Mouse (Mus musculus) hindbrain, postnatal 0 days (tissue): ENCODE measurements at regions not wholly inside any gene's neighbourhood (a gene's known extent, or its start where the extent isn't known, plus 50 kb on each side); places are given as distances from the start of the nearest gene placed in this dataset.

ENCODE experiments used
- ATAC-seq: fragments of 200-750 bp; cut with Nextera tagmentation; 2 replicates; pipeline ENCODE4 v1.8.0; 2017; ENCODE audit warnings: mild to moderate bottlenecking, moderate TSS enrichment, moderate library complexity
- DNase-seq: peaks from one replicate; pipeline ENCODE4 v3.0.0-alpha.2; 2015; ENCODE audit warnings: low spot score
- H3K27ac ChIP-seq: fragments of 300-500 bp; sonication (generic); 2 replicates; pipeline ENCODE4 v1.5.1; 2014; ENCODE audit warnings: mild to moderate bottlenecking
- H3K27me3 ChIP-seq: fragments of 300-500 bp; sonication (generic); 2 replicates; pipeline ENCODE4 v1.6.1; 2014; ENCODE audit warnings: low read length, mixed read lengths; ENCODE audit not compliant: insufficient read depth
- H3K36me3 ChIP-seq: fragments of 300-500 bp; sonication (generic); 2 replicates; pipeline ENCODE4 v1.6.1; 2014; ENCODE audit warnings: low read length, mixed read lengths; ENCODE audit not compliant: insufficient read depth
- H3K4me1 ChIP-seq: fragments of 300-500 bp; sonication (generic); 2 replicates; pipeline ENCODE4 v1.6.1; 2014; ENCODE audit warnings: antibody characterized with exemption, low read length, mixed read lengths; ENCODE audit not compliant: insufficient read depth
- H3K4me2 ChIP-seq: fragments of 300-500 bp; sonication (generic); 2 replicates; pipeline ENCODE4 v1.6.1; 2014; ENCODE audit warnings: low read depth, mild to moderate bottlenecking, low read length, moderate library complexity, mixed read lengths
- H3K4me3 ChIP-seq: fragments of 300-500 bp; sonication (generic); 2 replicates; pipeline ENCODE4 v1.5.1; 2014; ENCODE audit warnings: low read length
- H3K9ac ChIP-seq: fragments of 300-500 bp; sonication (generic); replicated peaks from 2 replicates; pipeline ENCODE4 v1.6.1; 2014; ENCODE audit warnings: mild to moderate bottlenecking, low read length, moderate library complexity, mixed read lengths
- H3K9me3 ChIP-seq: fragments of 300-500 bp; sonication (generic); 2 replicates; pipeline ENCODE4 v1.6.1; 2016; ENCODE audit warnings: low read length, mixed read lengths
- CTCF ChIP-seq: IDR thresholded peaks from 2 replicates; pipeline ENCODE4 v1.5.1; 2016; ENCODE audit warnings: antibody characterized with exemption, control low read depth, low read depth
- WGBS: fragments of 180-500 bp; shearing (Covaris S2); extraction: QIAGEN DNeasy Blood & Tissue Kit; methylation state at CpG from one replicate; pipeline ENCODE4 v1.1.7; 2014; 5-methylcytosine and 5-hydroxymethylcytosine counted together

DNA sequence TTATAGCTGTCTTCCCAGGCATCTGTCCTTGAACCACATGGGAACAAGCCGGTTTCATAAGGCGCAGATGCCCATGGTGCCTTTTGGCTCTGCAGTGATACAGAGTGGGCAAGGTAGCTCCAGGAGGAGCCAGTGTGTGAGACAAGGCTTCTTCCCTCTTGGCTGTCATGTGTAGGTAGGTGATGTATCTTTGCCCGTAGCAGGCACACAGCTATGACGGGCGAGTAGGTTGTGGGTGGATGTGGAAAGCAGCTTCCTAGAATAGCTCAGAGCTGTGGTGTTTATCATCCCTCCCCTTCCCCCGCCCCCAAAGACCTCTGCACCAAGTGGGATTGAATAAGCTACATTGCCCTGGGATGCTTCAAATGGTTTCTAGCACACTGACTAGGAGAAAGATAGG lies 56.5 kb upstream of the 1700024P04Rik start:
- H3K27ac ChIP-seq: no peak overlapping the region

DNA sequence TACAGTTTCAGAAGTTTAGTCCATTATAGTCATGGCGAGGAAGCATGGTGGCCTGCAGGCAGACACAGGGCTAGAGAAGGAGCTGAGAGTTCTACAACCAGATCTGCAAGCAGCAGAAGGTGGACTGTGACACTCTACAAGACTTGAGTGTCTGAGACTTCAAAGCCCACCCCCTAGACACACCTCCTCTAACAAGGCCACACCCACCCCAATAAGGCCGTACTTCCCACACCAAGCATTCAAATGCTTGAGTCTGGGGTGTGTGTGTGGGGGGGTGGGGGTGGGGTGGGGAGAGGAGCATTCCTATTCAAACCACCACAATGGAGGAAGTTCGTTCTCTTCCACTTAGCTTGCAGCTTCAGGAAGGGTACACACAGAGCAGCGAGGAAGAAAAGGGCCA lies 55.8 kb upstream of the 1700024P04Rik start:
- Histone ChIP-seq H3K36me3 (no peaks in the 10 kb centered on the region), H3K4me2 (no peak overlapping the region), H3K4me3 (no peak overlapping the region), H3K9me3 (no peaks in the 10 kb centered on the region), H3K9ac (no peak overlapping the region), H3K27ac (no peak overlapping the region), H3K27me3 (no peaks in the 10 kb centered on the region), H3K4me1 (no peaks in the 10 kb centered on the region)
- TF ChIP-seq CTCF: no peak
- 73% methylated on average over 4 of the region's 4 CpGs for WGBS
- no peak for DNase-seq
- no peak for ATAC-seq

More for the DNA sequence above, 56.5 kb upstream of the 1700024P04Rik start:
- H3K4me1 ChIP-seq: no peaks in the 10 kb centered on the region
- WGBS: 94% methylated on average over 6 of the region's 6 CpGs
- no peak for ATAC-seq
- DNase-seq: no peak
- H3K4me3 ChIP-seq: no peak overlapping the region
- no peak for TF ChIP-seq CTCF
- no peaks in the 10 kb centered on the region for H3K9me3 ChIP-seq
- H3K36me3 ChIP-seq: no peaks in the 10 kb centered on the region
- H3K4me2 ChIP-seq: no peak overlapping the region
- no peaks in the 10 kb centered on the region for H3K27me3 ChIP-seq
- no peak overlapping the region for H3K9ac ChIP-seq

DNA sequence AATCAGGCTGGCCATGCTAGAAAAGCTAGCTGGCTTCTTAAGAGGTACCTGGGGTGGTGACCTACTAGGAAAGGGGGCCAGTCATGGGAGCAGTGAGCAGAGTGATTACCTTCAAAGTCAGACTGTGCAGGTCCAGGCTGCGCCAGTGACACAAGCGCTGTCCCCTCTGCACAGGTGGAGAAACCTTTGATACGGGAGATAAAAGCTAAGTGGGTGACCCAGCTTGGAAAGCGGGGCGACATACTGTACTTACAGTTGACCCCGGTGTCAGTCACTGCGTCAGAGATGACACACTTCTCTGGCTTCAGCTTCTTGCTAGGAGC lies 54.7 kb upstream of the 1700024P04Rik start:
- ATAC-seq: no peak
- Histone ChIP-seq H3K9ac (no peak overlapping the region), H3K4me3 (no peak overlapping the region), H3K36me3 (no peaks in the 10 kb centered on the region), H3K4me1 (no peaks in the 10 kb centered on the region), H3K4me2 (no peak overlapping the region), H3K27ac (no peak overlapping the region), H3K27me3 (no peaks in the 10 kb centered on the region), H3K9me3 (no peaks in the 10 kb centered on the region)
- WGBS: 88% methylated on average over 7 of the region's 7 CpGs
- no peak for TF ChIP-seq CTCF
- no peak for DNase-seq

DNA sequence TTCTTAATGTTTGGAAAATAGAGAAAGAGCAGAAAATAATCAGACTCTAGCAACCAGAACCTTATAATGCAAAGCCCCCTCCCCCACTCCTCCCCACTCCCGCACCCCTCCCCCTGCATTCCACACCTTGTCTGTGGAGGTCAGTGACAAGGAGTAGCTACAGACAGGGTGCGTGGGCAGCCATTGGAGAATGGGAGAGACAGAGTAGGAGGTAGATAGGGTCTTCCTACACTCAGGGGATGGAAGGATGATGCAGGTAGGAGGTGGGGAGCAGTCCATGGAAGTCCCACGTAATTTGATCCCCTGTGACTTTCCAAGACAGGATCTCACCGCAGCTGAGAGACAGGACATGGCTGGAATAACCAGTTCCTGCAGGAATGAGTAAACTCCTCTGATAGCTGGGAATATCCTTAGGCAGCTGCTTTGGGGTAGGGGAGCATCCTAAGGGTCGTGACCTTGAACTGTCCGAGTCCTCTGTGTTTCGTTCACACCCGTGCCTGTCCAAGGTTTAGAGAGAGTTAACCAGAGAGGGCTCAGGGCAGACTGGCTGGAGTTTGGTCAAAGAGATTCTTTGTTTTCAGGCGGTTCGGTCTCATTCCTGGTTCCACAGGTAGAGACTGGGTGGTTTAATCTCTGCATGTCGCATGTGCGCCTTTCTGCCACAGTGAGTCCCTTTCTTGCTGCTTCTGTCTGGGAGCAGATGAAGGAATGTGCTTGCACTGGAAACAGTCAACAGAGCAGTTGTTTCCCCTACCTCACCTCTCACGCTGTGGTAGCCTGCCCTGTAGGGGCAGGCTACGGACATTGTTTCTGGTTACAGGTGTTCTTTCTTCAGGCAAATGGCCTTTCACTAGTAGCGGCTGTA lies 54.1 kb upstream of the 1700024P04Rik start:
- H3K4me2 ChIP-seq: no peak overlapping the region
- DNase-seq (no peak), ATAC-seq (no peak)
- no peak overlapping the region for H3K27ac ChIP-seq
- H3K9me3 ChIP-seq: no peaks in the 10 kb centered on the region
- H3K36me3 ChIP-seq: no peaks in the 10 kb centered on the region
- no peak overlapping the region for H3K4me3 ChIP-seq
- 65% methylated on average over 15 of the region's 15 CpGs for WGBS
- no peak for TF ChIP-seq CTCF
- H3K27me3 ChIP-seq: no peaks in the 10 kb centered on the region
- no peaks in the 10 kb centered on the region for H3K4me1 ChIP-seq
- no peak overlapping the region for H3K9ac ChIP-seq

DNA sequence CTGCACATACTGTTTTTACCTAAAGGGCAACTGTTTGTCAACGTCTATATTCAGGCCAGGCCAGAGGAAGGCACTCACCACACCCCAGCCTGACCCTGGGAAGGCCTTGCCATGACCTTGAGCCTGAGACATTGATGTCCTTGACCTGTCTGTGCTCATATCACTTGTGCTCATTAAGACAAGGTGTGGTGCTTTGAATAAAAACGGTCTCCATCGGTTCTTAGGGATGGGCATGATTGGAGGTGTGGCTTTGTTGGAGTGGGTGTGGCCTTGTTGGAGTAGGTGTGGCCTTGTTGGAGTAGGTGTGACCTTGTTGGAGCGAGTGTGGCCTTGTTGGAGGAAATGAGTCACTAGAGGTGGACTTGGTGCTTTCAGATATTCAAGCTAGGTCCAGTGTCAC lies 52.8 kb upstream of the 1700024P04Rik start:
- no peak overlapping the region for H3K27ac ChIP-seq
- no peak for DNase-seq
- no peak overlapping the region for H3K9ac ChIP-seq
- no peak overlapping the region for H3K4me3 ChIP-seq
- H3K9me3 ChIP-seq: no peaks in the 10 kb centered on the region
- no peaks in the 10 kb centered on the region for H3K27me3 ChIP-seq
- 96% methylated on average over 4 of the region's 4 CpGs for WGBS
- no peak; the same call in 1 of the 2 replicates for ATAC-seq
- no peak for TF ChIP-seq CTCF
- no peaks in the 10 kb centered on the region for H3K4me1 ChIP-seq
- H3K4me2 ChIP-seq: no peak overlapping the region
- H3K36me3 ChIP-seq: no peaks in the 10 kb centered on the region
